Mouse (Mus musculus) heart, postnatal 0 days (tissue): ENCODE data around the gene Ankle1. TPM values are rescaled to one million over a fixed set of nuclear protein-coding genes. Genes with fewer than 3 reads are reported as not detected.

ENCODE experiments used
- ATAC-seq: fragments of 200-750 bp; cut with Nextera tagmentation; 2 replicates; pipeline ENCODE4 v1.8.0; 2017; ENCODE audit warnings: low read depth, moderate number of reproducible peaks, moderate library complexity; ENCODE audit not compliant: insufficient read depth
- DNase-seq: peaks from one replicate; pipeline ENCODE4 v3.0.0-alpha.2; 2016; ENCODE audit warnings: low spot score
- H3K27ac ChIP-seq: fragments of 300-500 bp; sonication (generic); 2 replicates; pipeline ENCODE4 v1.5.1; 2014; ENCODE audit warnings: low read depth, mild to moderate bottlenecking
- H3K27me3 ChIP-seq: fragments of 300-500 bp; sonication (generic); 2 replicates; pipeline ENCODE4 v1.6.1; 2014; ENCODE audit warnings: low read length, mixed read lengths; ENCODE audit not compliant: control insufficient read depth, insufficient read depth
- H3K36me3 ChIP-seq: fragments of 300-500 bp; sonication (generic); replicated peaks from 2 replicates; pipeline ENCODE4 v1.6.1; 2014; ENCODE audit warnings: low read length, mixed read lengths; ENCODE audit not compliant: control insufficient read depth, insufficient read depth
- H3K4me1 ChIP-seq: fragments of 300-500 bp; sonication (generic); 2 replicates; pipeline ENCODE4 v1.6.1; 2014; ENCODE audit warnings: antibody characterized with exemption; ENCODE audit not compliant: control insufficient read depth, insufficient read depth
- H3K4me2 ChIP-seq: fragments of 300-500 bp; sonication (generic); 2 replicates; pipeline ENCODE4 v1.6.1; 2014; ENCODE audit warnings: low read depth, mild to moderate bottlenecking, low read length, moderate library complexity
- H3K4me3 ChIP-seq: fragments of 300-500 bp; sonication (generic); 2 replicates; pipeline ENCODE4 v1.5.1; 2014; ENCODE audit warnings: low read depth, low read length
- H3K9ac ChIP-seq: fragments of 300-500 bp; sonication (generic); replicated peaks from 2 replicates; pipeline ENCODE4 v1.6.1; 2014; ENCODE audit warnings: low read depth, low read length, mixed read lengths
- H3K9me3 ChIP-seq: fragments of 300-500 bp; sonication (generic); replicated peaks from 2 replicates; pipeline ENCODE4 v1.6.1; 2016; ENCODE audit warnings: low read length; ENCODE audit not compliant: control insufficient read depth
- CTCF ChIP-seq: IDR thresholded peaks from 2 replicates; pipeline ENCODE4 v1.5.1; 2016; ENCODE audit warnings: antibody characterized with exemption, control low read depth, low read depth
- EP300 ChIP-seq: IDR thresholded peaks from 2 replicates; pipeline ENCODE4 v1.6.1; 2016; ENCODE audit warnings: antibody characterized with exemption, low read depth
- WGBS: fragments of 180-500 bp; shearing (Covaris S2); extraction: QIAGEN DNeasy Blood & Tissue Kit; methylation state at CpG from one replicate; pipeline ENCODE4 v1.1.7; 2014; 5-methylcytosine and 5-hydroxymethylcytosine counted together
- polyA plus RNA-seq: library from polyadenylated mRNA; unstranded; fragments of >200 nt; fragmentation: Nextera tagmentation; extraction: Ambion mirVana; gene quantifications from 2 replicates; pipeline ENCODE4 v1.2.1, GENCODE M21; 2015
- total RNA-seq: library from RNA; depleted of rRNA; stranded (reverse); fragments of >200 nt; gene quantifications from 2 replicates; pipeline ENCODE4 v1.2.3, GENCODE M21; 2014; ENCODE audit warnings: low replicate concordance; rRNA removed

Gene Ankle1
- total and polyA plus RNA-seq, 2 experiments from 2014 or later: 5.4 to 12.1 TPM

GRCm38 (mm10) chr8:71451777-71452176 lies 46.0 kb downstream of the Ankle1 start:
- no peaks in the 10 kb centered on the region; the same call in 1 of the 2 replicates for H3K36me3 ChIP-seq
- H3K4me3 ChIP-seq: no peak overlapping the region
- TF ChIP-seq CTCF (no peak), EP300 (no peak)
- no peaks in the 10 kb centered on the region for H3K4me1 ChIP-seq
- WGBS: 48% methylated on average over 11 of the region's 11 CpGs
- H3K27ac ChIP-seq: no peak overlapping the region
- no peaks in the 10 kb centered on the region for H3K27me3 ChIP-seq
- ATAC-seq: no peak
- H3K9ac ChIP-seq: no peak overlapping the region
- DNase-seq: no peak
- H3K9me3 ChIP-seq: no peaks in the 10 kb centered on the region
- no peak overlapping the region for H3K4me2 ChIP-seq

- no peak overlapping the region for H3K9ac ChIP-seq
- ATAC-seq (no peak), DNase-seq (no peak)
- H3K4me1 ChIP-seq: no peaks in the 10 kb centered on the region
- no peak overlapping the region for H3K27ac ChIP-seq
- H3K4me3 ChIP-seq: no peak overlapping the region
- no peaks in the 10 kb centered on the region for H3K9me3 ChIP-seq
- H3K36me3 ChIP-seq: peaks cover under 1% of the 10 kb centered on the region; the same call in 1 of the 2 replicates
- H3K4me2 ChIP-seq: no peak overlapping the region
- H3K27me3 ChIP-seq: no peaks in the 10 kb centered on the region
- TF ChIP-seq EP300: no peak
- TF ChIP-seq CTCF: no peak
- 55% methylated on average over 2 of the region's 2 CpGs for WGBS
Observed at GRCm38 (mm10) chr8:71452669-71453068, 46.9 kb downstream of the Ankle1 start.

GRCm38 (mm10) chr8:71454668-71455067 lies 48.9 kb downstream of the Ankle1 start:
- TF ChIP-seq CTCF (no peak), EP300 (no peak)
- no peaks in the 10 kb centered on the region for H3K27me3 ChIP-seq
- 74% methylated on average over 8 of the region's 8 CpGs for WGBS
- peaks cover 11% of the 10 kb centered on the region for H3K36me3 ChIP-seq
- DNase-seq (no peak), ATAC-seq (no peak)
- no peaks in the 10 kb centered on the region for H3K9me3 ChIP-seq
- no peak overlapping the region for H3K4me2 ChIP-seq
- no peaks in the 10 kb centered on the region for H3K4me1 ChIP-seq
- no peak overlapping the region for H3K4me3 ChIP-seq
- no peak overlapping the region for H3K27ac ChIP-seq
- H3K9ac ChIP-seq: no peak overlapping the region

GRCm38 (mm10) chr8:71456906-71457305 lies 51.1 kb downstream of the Ankle1 start:
- Histone ChIP-seq H3K9ac (no peak overlapping the region), H3K4me3 (no peak overlapping the region), H3K4me1 (no peaks in the 10 kb centered on the region), H3K36me3 (peaks cover 23% of the 10 kb centered on the region), H3K27ac (no peak overlapping the region), H3K4me2 (no peak overlapping the region), H3K9me3 (no peaks in the 10 kb centered on the region), H3K27me3 (no peaks in the 10 kb centered on the region)
- DNase-seq: no peak
- TF ChIP-seq EP300: no peak
- TF ChIP-seq CTCF: no peak
- 45% methylated on average over 22 of the region's 22 CpGs for WGBS
- peak; percentile 22; the same call in 1 of the 2 replicates for ATAC-seq

GRCm38 (mm10) chr8:71457659-71458270 lies 52.0 kb downstream of the Ankle1 start:
- Histone ChIP-seq H3K27me3 (no peaks in the 10 kb centered on the region), H3K4me1 (no peaks in the 10 kb centered on the region), H3K9me3 (no peaks in the 10 kb centered on the region), H3K27ac (no peak overlapping the region), H3K4me2 (no peak overlapping the region), H3K9ac (no peak overlapping the region), H3K36me3 (peaks cover 23% of the 10 kb centered on the region), H3K4me3 (no peak overlapping the region)
- TF ChIP-seq EP300 (no peak), CTCF (no peak)
- DNase-seq: no peak
- WGBS: 83% methylated on average over 19 of the region's 20 CpGs
- no peak for ATAC-seq

Other genes with a start within 250 kb of the Ankle1 start
- gene Myo9b, start 133.3 kb upstream of the Ankle1 start, total RNA-seq: 35.0 and 40.7 TPM in 2 replicates
- gene Myo9b, start 133.3 kb upstream of the Ankle1 start, polyA plus RNA-seq: 6.7 and 7.1 TPM in 2 replicates
- gene Haus8, start 133.1 kb upstream of the Ankle1 start, total RNA-seq: 50.6 and 53.9 TPM in 2 replicates
- 58.3 and 64.3 TPM in 2 replicates for gene Haus8, start 133.1 kb upstream of the Ankle1 start, polyA plus RNA-seq
- gene Use1, start 39.2 kb upstream of the Ankle1 start, total RNA-seq: 91.3 and 127 TPM in 2 replicates
- 94.8 and 107 TPM in 2 replicates for gene Use1, start 39.2 kb upstream of the Ankle1 start, polyA plus RNA-seq
- gene Ocel1, start 34.7 kb upstream of the Ankle1 start, total RNA-seq: 10.2 and 10.6 TPM in 2 replicates
- gene Ocel1, start 34.7 kb upstream of the Ankle1 start, polyA plus RNA-seq: 5.7 and 5.9 TPM in 2 replicates
- gene Nr2f6, start 24.1 kb upstream of the Ankle1 start, total RNA-seq: 162 and 174 TPM in 2 replicates
- 38.3 and 40.5 TPM in 2 replicates for gene Nr2f6, start 24.1 kb upstream of the Ankle1 start, polyA plus RNA-seq
- gene Ushbp1, start 10.2 kb upstream of the Ankle1 start, total RNA-seq: 23.9 and 47.3 TPM in 2 replicates
- gene Ushbp1, start 10.2 kb upstream of the Ankle1 start, polyA plus RNA-seq: 21.6 and 22.1 TPM in 2 replicates
- gene Babam1, start 9.1 kb upstream of the Ankle1 start, total RNA-seq: 99.2 and 155 TPM in 2 replicates
- 60.2 and 62.5 TPM in 2 replicates for gene Babam1, start 9.1 kb upstream of the Ankle1 start, polyA plus RNA-seq
- 57.7 and 69.8 TPM in 2 replicates for gene Abhd8, start 57.6 kb downstream of the Ankle1 start, total RNA-seq
- 32.8 and 36.6 TPM in 2 replicates for gene Abhd8, start 57.6 kb downstream of the Ankle1 start, polyA plus RNA-seq
- 169 and 188 TPM in 2 replicates for gene Mrpl34, start 58.9 kb downstream of the Ankle1 start, total RNA-seq
- 284 and 320 TPM in 2 replicates for gene Mrpl34, start 58.9 kb downstream of the Ankle1 start, polyA plus RNA-seq
- 73.5 and 89.9 TPM in 2 replicates for gene Dda1, start 63.2 kb downstream of the Ankle1 start, total RNA-seq
- 62.7 and 66.4 TPM in 2 replicates for gene Dda1, start 63.2 kb downstream of the Ankle1 start, polyA plus RNA-seq
- gene Ano8, start 80.0 kb downstream of the Ankle1 start, total RNA-seq: 10.8 and 15.0 TPM in 2 replicates
- gene Ano8, start 80.0 kb downstream of the Ankle1 start, polyA plus RNA-seq: 0.74 and 0.93 TPM in 2 replicates
- gene Gtpbp3, start 82.1 kb downstream of the Ankle1 start, total RNA-seq: 21.1 and 36.7 TPM in 2 replicates
- gene Gtpbp3, start 82.1 kb downstream of the Ankle1 start, polyA plus RNA-seq: 10.3 and 11.3 TPM in 2 replicates
- 51.6 and 95.2 TPM in 2 replicates for gene Plvap, start 105.7 kb downstream of the Ankle1 start, total RNA-seq
- gene Plvap, start 105.7 kb downstream of the Ankle1 start, polyA plus RNA-seq: 63.4 and 64.8 TPM in 2 replicates
- gene Ccdc194, start 119.7 kb downstream of the Ankle1 start, total RNA-seq: 1.1 TPM in 1 of 2 replicates, not detected in the other
- gene Ccdc194, start 119.7 kb downstream of the Ankle1 start, polyA plus RNA-seq: 0.12 and 0.14 TPM in 2 replicates
- gene Bst2, start 131.4 kb downstream of the Ankle1 start, total RNA-seq: 101 and 109 TPM in 2 replicates
- 42.9 and 43.3 TPM in 2 replicates for gene Bst2, start 131.4 kb downstream of the Ankle1 start, polyA plus RNA-seq
- gene Mvb12a, start 136.9 kb downstream of the Ankle1 start, total RNA-seq: 47.6 and 61.5 TPM in 2 replicates
- gene Mvb12a, start 136.9 kb downstream of the Ankle1 start, polyA plus RNA-seq: 54.4 and 55.3 TPM in 2 replicates
- gene Tmem221, start 152.9 kb downstream of the Ankle1 start, total RNA-seq: 0.08 TPM in 1 of 2 replicates, not detected in the other
- gene Tmem221, start 152.9 kb downstream of the Ankle1 start, polyA plus RNA-seq: 0.23 and 0.37 TPM in 2 replicates
- 0.50 TPM in 1 of 2 replicates, not detected in the other for gene Nxnl1, start 160.6 kb downstream of the Ankle1 start, total RNA-seq
- 0.12 TPM in 2 replicates for gene Nxnl1, start 160.6 kb downstream of the Ankle1 start, polyA plus RNA-seq
- gene Slc27a1, start 162.9 kb downstream of the Ankle1 start, total RNA-seq: 68.4 and 178 TPM in 2 replicates
- 62.1 and 68.5 TPM in 2 replicates for gene Slc27a1, start 162.9 kb downstream of the Ankle1 start, polyA plus RNA-seq
- gene Pgls, start 186.2 kb downstream of the Ankle1 start, total RNA-seq: 333 and 425 TPM in 2 replicates
- gene Pgls, start 186.2 kb downstream of the Ankle1 start, polyA plus RNA-seq: 210 and 212 TPM in 2 replicates
- gene Fam129c, start 191.6 kb downstream of the Ankle1 start, total RNA-seq: 0.04 and 12.6 TPM in 2 replicates
- gene Fam129c, start 191.6 kb downstream of the Ankle1 start, polyA plus RNA-seq: 0.59 and 1.6 TPM in 2 replicates
- gene Colgalt1, start 205.0 kb downstream of the Ankle1 start, total RNA-seq: 84.1 and 108 TPM in 2 replicates
- gene Colgalt1, start 205.0 kb downstream of the Ankle1 start, polyA plus RNA-seq: 32.7 and 35.4 TPM in 2 replicates